Mouse (Mus musculus): Measurements from ENCODE around the gene Ccdc97.

Gene Ccdc97

GRCm38 (mm10) chr7:25688810-25689586, 29.9 kb downstream of the Ccdc97 start:
- peak; percentile 59 to 72 for DNase-seq (ENCODE audit: low spot score in 2 of 2)

GRCm38 (mm10) chr7:25687811-25688401, 31.0 kb downstream of the Ccdc97 start:
- peak; percentile 69 to 77 for DNase-seq (ENCODE audit: low spot score in 2 of 2)

DNA sequence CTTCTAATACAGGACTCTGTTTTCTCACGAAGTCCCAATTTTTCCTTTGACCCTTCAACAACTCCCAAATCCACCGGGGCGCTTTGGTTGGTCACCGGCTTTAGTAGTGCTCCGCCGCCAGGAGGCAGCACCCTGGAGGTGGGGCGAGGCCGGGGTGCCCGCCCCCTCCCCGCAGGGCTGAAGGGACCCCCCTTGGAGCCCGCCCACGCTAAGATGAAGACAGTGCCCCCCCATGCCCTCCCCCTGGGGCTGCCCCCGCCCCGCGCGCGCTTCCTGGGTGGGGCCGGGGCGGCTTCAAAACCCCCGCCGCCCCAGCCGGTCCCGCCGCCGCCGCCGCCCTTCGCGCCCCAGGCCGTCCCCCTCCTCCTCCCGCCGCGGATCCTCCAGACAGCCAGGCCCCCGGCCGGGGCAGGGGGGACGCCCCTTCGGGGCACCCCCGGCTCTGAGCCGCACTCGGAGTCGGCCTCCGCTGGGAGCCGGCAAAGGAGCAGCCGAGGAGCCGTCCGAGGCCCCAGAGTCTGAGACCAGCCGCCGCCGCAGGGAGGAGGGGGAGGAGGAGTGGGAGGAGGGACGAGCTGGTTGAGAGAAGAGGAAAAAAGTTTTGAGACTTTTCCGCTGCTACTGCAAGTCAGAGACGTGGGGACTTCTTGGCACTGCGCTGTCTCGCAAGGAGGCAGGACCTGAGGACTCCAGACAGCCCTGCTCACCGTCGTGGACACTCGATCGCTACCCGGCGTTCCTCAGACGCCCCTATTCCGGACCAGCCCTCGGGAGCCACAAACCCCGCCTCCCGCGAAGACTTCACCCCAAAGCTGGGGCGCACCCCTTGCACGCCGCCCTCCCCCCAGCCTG, 32.0 kb downstream of the Ccdc97 start, which contains the start of gene Tgfb1:
Gene Tgfb1, plus strand, starts transcription at position 323 of the 852 bp plus-strand sequence.
- peak; percentile 68 to 82 for DNase-seq (ENCODE audit: low spot score in 2 of 2)

GRCm38 (mm10) chr7:25685926-25686470, 32.9 kb downstream of the Ccdc97 start:
- DNase-seq (ENCODE audit: low spot score in 2 of 2) = no peak

DNA sequence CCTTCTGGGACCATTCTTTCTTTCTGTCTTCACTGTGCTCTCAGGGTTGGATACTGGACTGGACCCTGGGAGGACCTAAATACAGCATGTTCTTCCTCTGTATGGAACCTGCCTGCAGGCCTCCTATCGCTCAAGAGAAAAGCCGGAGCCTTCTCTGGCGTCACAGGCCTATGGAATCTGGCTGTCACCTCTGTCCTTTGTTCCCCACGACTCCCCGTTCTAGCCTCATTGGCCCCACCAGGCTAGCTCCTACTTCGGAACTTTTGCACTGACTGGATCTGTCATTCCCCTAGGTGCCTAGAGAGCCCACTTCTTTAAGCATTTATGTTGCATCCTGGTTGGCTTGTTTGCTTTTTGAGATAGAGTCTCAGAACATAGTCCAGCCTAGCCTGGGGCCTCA, 34.2 kb downstream of the Ccdc97 start:
- no peak for DNase-seq (ENCODE audit: low spot score in 2 of 2)

DNA sequence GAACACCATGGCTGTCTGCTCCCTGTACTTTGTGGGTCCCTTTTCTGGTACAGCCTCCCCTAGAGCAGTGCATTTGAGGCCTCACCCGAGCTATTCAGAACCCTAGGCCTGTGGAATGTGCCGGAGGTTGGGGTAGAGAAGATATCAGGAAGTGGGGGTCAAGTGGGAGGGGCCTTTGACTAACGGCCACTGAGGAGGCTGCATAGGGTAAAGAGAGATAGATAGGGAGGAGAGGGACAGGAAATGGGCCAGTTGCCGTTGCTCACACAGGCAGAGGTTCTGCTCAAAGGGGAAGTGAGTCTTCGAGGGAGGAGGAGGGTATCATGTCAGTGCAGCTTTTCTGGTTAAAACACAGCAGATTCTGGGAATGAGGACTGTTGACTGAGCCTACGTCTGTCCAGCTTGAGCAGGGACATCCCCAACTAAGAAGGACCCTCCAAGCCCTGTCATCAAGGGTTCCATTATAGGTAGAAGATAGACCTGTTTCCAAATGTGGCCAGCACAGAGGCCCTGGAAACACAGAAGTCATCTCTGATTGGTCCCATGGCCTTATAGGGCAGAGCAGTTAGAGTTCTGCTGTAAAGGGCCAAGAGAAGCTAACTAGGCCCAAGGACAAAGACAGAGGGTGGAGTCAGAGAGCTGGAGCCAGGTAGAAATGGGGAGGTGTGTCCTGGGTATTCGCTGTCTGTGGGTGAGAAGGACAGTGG, 35.3 kb downstream of the Ccdc97 start:
- peak in 1 of 2 experiments; percentile 52 for DNase-seq (ENCODE audit: low spot score in 2 of 2)

GRCm38 (mm10) chr7:25681341-25682231, 37.3 kb downstream of the Ccdc97 start:
- no peak for DNase-seq (ENCODE audit: low spot score in 2 of 2)

GRCm38 (mm10) chr7:25680514-25681258, 38.2 kb downstream of the Ccdc97 start, which contains the start of gene B9d2:
B9d2 (plus strand) TSS chr7:25680780.
- peak; percentile 98 for DNase-seq (ENCODE audit: low spot score in 2 of 2)

- no peak for DNase-seq (ENCODE audit: low spot score in 2 of 2)
Observed at GRCm38 (mm10) chr7:25679971-25680370, 38.9 kb downstream of the Ccdc97 start.

GRCm38 (mm10) chr7:25677013-25677412, 41.9 kb downstream of the Ccdc97 start:
- no peak for DNase-seq (ENCODE audit: low spot score in 2 of 2)

- DNase-seq (ENCODE audit: low spot score in 2 of 2) = no peak
Observed at GRCm38 (mm10) chr7:25676085-25676781, 42.7 kb downstream of the Ccdc97 start.

GRCm38 (mm10) chr7:25675405-25675804, 43.5 kb downstream of the Ccdc97 start:
- no peak for DNase-seq (ENCODE audit: low spot score in 2 of 2)

DNA sequence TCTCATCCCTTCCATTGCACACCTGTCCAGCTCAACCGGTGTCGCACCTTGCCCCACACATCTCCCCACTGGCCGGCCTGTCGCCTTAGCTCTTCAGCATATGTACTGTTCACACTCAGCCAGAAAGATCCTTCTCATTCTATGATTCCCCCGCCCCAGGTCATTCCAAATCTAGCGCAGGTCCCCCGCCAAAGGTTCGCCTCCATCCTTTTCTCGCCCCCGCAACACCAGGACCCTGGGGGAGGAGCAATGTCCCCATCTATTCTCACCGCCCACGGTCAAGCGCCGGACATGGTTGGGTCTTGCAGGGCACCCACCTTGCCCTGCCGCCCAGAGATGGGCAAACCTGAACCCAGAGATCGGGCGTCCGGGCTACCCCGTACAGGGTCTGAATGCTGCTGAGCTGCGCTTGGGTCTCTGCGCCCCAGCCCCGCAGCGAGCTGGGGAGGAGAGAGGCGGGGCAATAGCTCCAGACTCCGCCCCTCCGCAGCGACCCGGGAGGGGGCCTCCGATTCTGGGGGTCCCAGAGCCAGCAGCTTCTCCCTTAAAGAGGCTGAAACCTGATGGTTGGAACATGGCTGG, 44.1 kb downstream of the Ccdc97 start, which contains the start of gene Tmem91:
Gene Tmem91, minus strand, starts transcription at position 448 of the 582 bp plus-strand sequence.
- DNase-seq (ENCODE audit: low spot score in 2 of 2) = no peak

- no peak for DNase-seq (ENCODE audit: low spot score in 2 of 2)
Observed at GRCm38 (mm10) chr7:25674297-25674696, 44.6 kb downstream of the Ccdc97 start.

DNA sequence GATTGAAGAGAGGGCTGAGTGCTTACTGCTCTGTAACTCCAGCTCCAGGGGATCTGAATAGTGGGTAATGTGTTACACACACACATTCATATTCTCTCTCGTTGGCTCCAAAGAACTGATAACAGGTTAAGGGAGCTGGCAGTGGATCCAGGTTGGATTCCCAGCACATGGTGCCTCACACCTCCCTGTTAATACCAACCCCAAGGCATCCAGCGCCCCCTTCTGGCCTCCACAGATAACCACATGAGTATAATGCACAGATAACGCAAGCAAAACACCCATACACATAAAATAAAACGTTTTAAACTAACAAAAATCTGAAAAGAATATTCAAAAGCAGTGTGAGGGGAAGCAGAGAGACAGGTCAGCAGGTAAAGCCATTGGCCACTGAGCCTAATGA, 46.4 kb downstream of the Ccdc97 start:
- no peak for DNase-seq (ENCODE audit: low spot score in 2 of 2)

- DNase-seq (ENCODE audit: low spot score in 2 of 2) = no peak
Observed at GRCm38 (mm10) chr7:25671686-25672085, 47.2 kb downstream of the Ccdc97 start.

DNA sequence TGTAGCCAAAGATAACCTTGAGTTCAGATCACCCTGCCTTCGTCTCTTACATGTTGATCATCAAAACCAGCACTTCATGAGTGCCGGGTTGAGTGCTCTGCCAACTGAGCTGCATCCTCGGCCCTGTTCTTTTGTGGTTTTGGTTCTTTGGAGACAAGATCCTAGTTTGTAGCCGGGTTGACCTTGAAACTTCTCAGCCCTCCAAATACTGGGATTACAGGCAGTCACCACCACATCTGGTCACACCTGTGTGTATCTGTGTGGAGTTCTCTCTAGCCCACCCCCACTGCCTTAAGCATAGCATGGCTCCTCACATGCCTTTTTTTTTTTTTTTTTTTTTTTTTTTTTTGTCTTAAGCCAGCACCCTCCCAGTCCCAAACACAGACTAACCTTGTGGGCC, 48.8 kb downstream of the Ccdc97 start:
- DNase-seq (ENCODE audit: low spot score in 2 of 2) = no peak

DNA sequence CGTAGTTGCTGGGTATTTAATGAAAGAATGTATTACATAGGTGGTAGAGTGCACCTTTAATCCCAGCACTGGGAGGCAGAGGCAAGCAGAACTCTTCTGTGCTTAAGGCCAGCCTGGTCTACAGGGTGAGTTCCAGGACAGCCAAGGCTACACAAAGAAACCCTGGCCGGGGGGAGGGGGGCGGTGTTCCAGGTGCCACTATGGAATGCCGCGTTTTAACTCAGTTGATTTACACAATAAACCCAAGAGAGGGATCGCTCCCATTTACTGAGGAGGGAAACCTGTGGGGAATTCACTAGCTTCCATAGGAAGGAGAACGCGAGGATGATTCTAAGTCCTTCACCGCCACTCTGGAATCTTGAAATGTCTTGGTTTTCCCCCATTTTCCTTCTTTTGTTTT, 49.3 kb downstream of the Ccdc97 start:
- DNase-seq (ENCODE audit: low spot score in 2 of 2) = no peak

Measured in spleen, postnatal 14 days (tissue).